Mouse (Mus musculus): Measurements from ENCODE around the gene Gm45799. TPM values are rescaled to one million over a fixed set of nuclear protein-coding genes. Genes with fewer than 3 reads are reported as not detected.

Gene Gm45799
- polyA plus RNA-seq, 1 experiment from 2014 or later = 7.7 TPM

GRCm38 (mm10) chr7:105628633-105629032 lies 11.7 kb upstream of the Gm45799 start:
- Histone ChIP-seq H3K27ac (peak overlapping the region; percentile 61), H3K4me3 (no peak overlapping the region), H3K4me2 (no peak overlapping the region), H3K36me3 (ENCODE audit: poor library complexity, severe bottlenecking) (peaks cover 18% of the 10 kb centered on the region), H3K4me1 (peaks cover 36% of the 10 kb centered on the region), H3K9me3 (replicated peaks) (no peaks in the 10 kb centered on the region), H3K9ac (no peak overlapping the region), H3K27me3 (no peaks in the 10 kb centered on the region)
- 19% methylated on average over 3 of the region's 3 CpGs for WGBS
- ATAC-seq = peak; percentile 20; the same call in 1 of the 2 replicates

GRCm38 (mm10) chr7:105632551-105632972 lies 7.8 kb upstream of the Gm45799 start:
- no peaks in the 10 kb centered on the region for H3K27me3 ChIP-seq
- WGBS = 11% methylated on average over 4 of the region's 4 CpGs
- H3K4me3 ChIP-seq = peak overlapping the region; percentile 85
- H3K4me2 ChIP-seq = peak overlapping the region; percentile 82
- no peak for ATAC-seq
- peaks cover 23% of the 10 kb centered on the region for H3K36me3 ChIP-seq (ENCODE audit: poor library complexity, severe bottlenecking)
- H3K9me3 ChIP-seq (replicated peaks) = no peaks in the 10 kb centered on the region
- peak overlapping the region; percentile 87 for H3K9ac ChIP-seq
- peak overlapping the region; percentile 44 for H3K27ac ChIP-seq
- H3K4me1 ChIP-seq = peaks cover 47% of the 10 kb centered on the region

DNA sequence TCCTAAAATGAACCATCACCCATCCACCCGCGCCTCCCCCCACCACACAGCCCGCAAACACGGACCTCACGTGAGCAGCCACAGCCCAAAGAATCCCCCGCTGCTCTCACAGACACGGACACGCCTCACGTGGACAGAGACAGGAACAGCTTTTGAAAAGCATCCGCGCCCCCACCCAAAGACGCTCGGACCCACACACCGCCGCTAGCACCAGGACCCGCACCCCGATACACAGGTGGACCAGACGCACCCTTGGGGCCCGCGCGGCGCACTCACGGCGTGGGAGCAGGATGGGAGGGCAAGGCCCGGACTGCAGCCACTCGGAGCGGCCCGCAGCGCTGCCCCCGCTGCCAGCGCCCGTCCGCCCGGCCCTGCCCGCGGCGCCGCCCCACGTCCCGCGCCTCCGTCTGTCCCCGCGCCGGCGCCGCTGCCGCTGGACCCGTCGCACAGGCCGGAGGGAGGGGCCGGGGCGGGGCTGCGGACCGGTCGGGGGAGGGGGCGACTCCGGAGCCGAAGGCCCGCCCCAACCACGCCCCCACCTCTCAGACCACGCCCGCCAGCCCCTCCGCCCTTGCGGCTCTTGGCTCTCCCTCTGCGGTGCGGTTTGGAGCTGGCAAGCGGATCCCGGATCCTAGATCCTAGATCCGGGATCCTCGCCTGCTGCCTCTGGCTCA lies 7.1 kb upstream of the Gm45799 start, which contains the start of gene Trim3:
TSS of gene Trim3 (minus strand) at position 445 of the 674 bp plus-strand sequence.
- WGBS = under 1% methylated on average over 38 of the region's 71 CpGs
- Histone ChIP-seq H3K9me3 (replicated peaks) (no peaks in the 10 kb centered on the region), H3K4me2 (peak within 1 kb of the TSS; percentile 82), H3K27me3 (no peaks in the 10 kb centered on the region), H3K27ac (peak within 1 kb of the TSS; percentile 75), H3K36me3 (ENCODE audit: poor library complexity, severe bottlenecking) (peaks cover 30% of the 10 kb centered on the region), H3K4me3 (peak within 1 kb of the TSS; percentile 85), H3K4me1 (peaks cover 44% of the 10 kb centered on the region), H3K9ac (peak within 1 kb of the TSS; percentile 87)
- ATAC-seq = peak; percentile 89

DNA sequence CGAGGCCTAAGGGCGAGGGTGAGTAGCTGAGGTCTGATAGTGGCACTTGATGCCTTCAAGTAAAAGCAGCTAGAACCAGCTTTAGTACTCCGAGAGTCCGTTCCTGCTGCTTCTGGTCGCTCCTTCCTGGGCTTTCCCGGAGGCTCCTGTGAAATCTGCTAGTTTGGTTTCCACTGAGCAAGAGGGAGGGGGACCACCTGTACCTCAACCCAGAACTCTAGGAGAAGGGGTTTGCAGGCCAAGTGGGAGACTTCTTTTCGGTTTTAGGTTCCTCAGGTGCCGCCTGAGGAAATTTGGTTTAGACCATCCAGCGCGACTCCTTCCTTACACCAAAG lies 6.6 kb upstream of the Gm45799 start:
- Histone ChIP-seq H3K9me3 (replicated peaks) (no peaks in the 10 kb centered on the region), H3K9ac (peak overlapping the region; percentile 87), H3K4me2 (peak overlapping the region; percentile 82), H3K4me1 (peaks cover 39% of the 10 kb centered on the region), H3K27ac (peak overlapping the region; percentile 75), H3K27me3 (no peaks in the 10 kb centered on the region), H3K4me3 (peak overlapping the region; percentile 85), H3K36me3 (ENCODE audit: poor library complexity, severe bottlenecking) (peaks cover 32% of the 10 kb centered on the region)
- ATAC-seq = no peak
- 5% methylated on average over 10 of the region's 10 CpGs for WGBS

- WGBS = 37% methylated on average over 9 of the region's 9 CpGs
- H3K27ac ChIP-seq = no peak overlapping the region
- peaks cover 32% of the 10 kb centered on the region for H3K36me3 ChIP-seq (ENCODE audit: poor library complexity, severe bottlenecking)
- no peak for ATAC-seq
- H3K9ac ChIP-seq = peak overlapping the region; percentile 87; the same call in 1 of the 2 replicates
- no peaks in the 10 kb centered on the region for H3K27me3 ChIP-seq
- H3K9me3 ChIP-seq (replicated peaks) = no peaks in the 10 kb centered on the region
- peak overlapping the region; percentile 82 for H3K4me2 ChIP-seq
- H3K4me1 ChIP-seq = peaks cover 37% of the 10 kb centered on the region
- peak overlapping the region; percentile 85 for H3K4me3 ChIP-seq
These were observed 6.0 kb upstream of the Gm45799 start for GRCm38 (mm10) chr7:105634272-105634920.

DNA sequence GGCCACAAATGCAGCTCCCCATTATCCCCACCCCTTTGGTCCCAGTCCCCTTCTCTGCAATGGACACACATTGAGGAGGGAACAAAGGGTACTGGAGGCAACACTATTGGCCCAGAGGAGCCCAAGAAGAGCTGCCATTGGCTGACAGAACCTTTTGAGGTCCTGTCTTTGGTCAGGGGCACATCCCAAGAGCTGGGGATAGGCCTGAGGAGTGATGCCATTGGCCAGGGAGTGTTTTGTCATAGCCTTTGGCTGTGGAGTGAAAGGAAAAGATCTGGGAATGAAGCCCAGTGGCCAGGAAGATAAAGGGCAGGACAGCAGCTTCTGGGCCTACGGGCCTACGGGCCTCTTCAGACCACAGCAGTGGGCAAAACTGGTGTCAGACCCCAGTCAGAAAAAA lies 4.6 kb upstream of the Gm45799 start:
- no peaks in the 10 kb centered on the region for H3K9me3 ChIP-seq (replicated peaks)
- ATAC-seq = no peak
- no peak overlapping the region for H3K4me2 ChIP-seq
- no peaks in the 10 kb centered on the region for H3K27me3 ChIP-seq
- H3K27ac ChIP-seq = no peak overlapping the region
- 90% methylated on average over 2 of the region's 2 CpGs for WGBS
- H3K9ac ChIP-seq = 0 out of 2 replicates have a peak overlapping the region, but pooled peaks have one; percentile 5
- H3K4me3 ChIP-seq = no peak overlapping the region
- H3K36me3 ChIP-seq (ENCODE audit: poor library complexity, severe bottlenecking) = peaks cover 32% of the 10 kb centered on the region
- peaks cover 37% of the 10 kb centered on the region for H3K4me1 ChIP-seq

DNA sequence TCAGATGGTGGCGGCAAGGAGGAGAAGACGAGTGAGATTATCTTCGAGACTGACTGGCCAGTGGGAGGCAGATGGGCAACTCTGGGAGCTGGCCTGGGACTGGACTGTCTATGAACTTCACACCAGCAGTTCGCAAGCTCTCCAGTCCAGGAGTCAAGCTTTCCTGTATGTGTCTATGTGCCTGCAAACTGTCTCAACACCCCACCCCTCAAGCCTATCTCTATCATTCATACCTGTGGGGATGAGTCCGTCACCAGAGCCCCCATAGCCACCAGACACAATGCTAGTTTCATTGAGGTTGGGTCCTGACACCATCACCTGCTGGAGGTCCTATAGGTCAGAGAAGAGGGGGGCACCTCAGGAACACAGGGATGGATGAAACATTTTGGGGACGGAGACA lies 1.6 kb upstream of the Gm45799 start:
- Histone ChIP-seq H3K9ac (no peak overlapping the region), H3K27ac (no peak overlapping the region), H3K27me3 (no peaks in the 10 kb centered on the region), H3K9me3 (replicated peaks) (no peaks in the 10 kb centered on the region), H3K4me2 (no peak overlapping the region), H3K4me1 (peaks cover 32% of the 10 kb centered on the region), H3K36me3 (ENCODE audit: poor library complexity, severe bottlenecking) (peaks cover 35% of the 10 kb centered on the region), H3K4me3 (no peak overlapping the region)
- ATAC-seq = no peak
- 95% methylated on average over 6 of the region's 6 CpGs for WGBS

GRCm38 (mm10) chr7:105639304-105639703 lies 1.0 kb upstream of the Gm45799 start:
- WGBS = 78% methylated on average over 9 of the region's 9 CpGs
- no peaks in the 10 kb centered on the region for H3K9me3 ChIP-seq (replicated peaks)

DNA sequence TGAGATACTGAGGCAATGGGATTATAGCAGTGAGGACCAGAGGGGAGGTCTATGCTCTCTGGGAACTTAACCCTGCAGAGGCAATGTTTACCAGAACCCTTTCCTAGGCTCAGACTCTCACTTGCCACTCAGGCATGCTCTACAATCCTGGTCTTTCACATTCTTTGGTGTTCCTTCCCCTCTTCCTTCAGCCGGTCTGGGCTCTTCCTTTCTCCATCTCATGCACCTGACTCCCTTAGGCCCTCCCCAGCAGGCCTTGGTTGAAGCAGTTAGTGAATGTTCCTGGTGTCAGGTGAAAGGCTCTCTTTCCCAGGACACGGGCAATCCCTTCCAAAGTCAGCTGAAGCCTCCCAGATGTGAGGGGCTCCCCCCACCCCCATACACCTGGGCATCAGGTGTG lies 596 bp upstream of the Gm45799 start, which contains the start of gene Timm10b:
TSS of gene Timm10b (plus strand) at position 301 of the 400 bp plus-strand sequence.
- Histone ChIP-seq H3K4me1 (peaks cover 22% of the 10 kb centered on the region), H3K27ac (peak within 1 kb of the TSS; percentile 75), H3K27me3 (no peaks in the 10 kb centered on the region), H3K9ac (peak within 1 kb of the TSS; percentile 92), H3K4me3 (peak within 1 kb of the TSS; percentile 74), H3K9me3 (replicated peaks) (no peaks in the 10 kb centered on the region), H3K4me2 (peak within 1 kb of the TSS; percentile 98), H3K36me3 (ENCODE audit: poor library complexity, severe bottlenecking) (peaks cover 37% of the 10 kb centered on the region)
- ATAC-seq = no peak; the same call in 1 of the 2 replicates
- 4% methylated on average over 2 of the region's 2 CpGs for WGBS

More at GRCm38 (mm10) chr7:105639304-105639703, 1.0 kb upstream of the Gm45799 start:
- Histone ChIP-seq H3K36me3 (ENCODE audit: poor library complexity, severe bottlenecking) (peaks cover 36% of the 10 kb centered on the region), H3K4me2 (peak overlapping the region; percentile 98), H3K9ac (peak overlapping the region; percentile 92), H3K4me1 (peaks cover 26% of the 10 kb centered on the region), H3K27ac (no peak overlapping the region), H3K4me3 (peak overlapping the region; percentile 74), H3K27me3 (no peaks in the 10 kb centered on the region)
- ATAC-seq = no peak

DNA sequence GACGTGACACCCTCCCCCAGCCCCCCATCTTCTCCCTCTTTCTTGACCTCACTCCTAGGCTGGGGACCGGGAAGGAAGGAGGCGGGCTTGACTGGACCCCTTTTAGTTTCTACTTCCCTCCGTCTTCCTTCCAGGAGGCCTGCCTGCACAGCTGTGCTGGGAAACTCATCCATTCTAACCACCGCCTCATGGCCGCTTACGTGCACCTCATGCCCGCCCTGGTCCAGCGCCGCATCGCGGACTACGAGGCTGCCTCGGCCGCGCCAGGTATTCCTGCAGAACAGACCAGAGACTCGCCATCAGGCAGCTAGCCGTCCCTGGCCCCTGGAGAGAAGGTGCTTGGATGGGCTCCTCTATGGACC lies 523 bp downstream of the Gm45799 start:
- Histone ChIP-seq H3K27ac (peak overlapping the region; percentile 75), H3K9ac (peak overlapping the region; percentile 92), H3K4me2 (peak overlapping the region; percentile 98), H3K27me3 (no peaks in the 10 kb centered on the region), H3K9me3 (replicated peaks) (no peaks in the 10 kb centered on the region), H3K4me3 (peak overlapping the region; percentile 74), H3K36me3 (ENCODE audit: poor library complexity, severe bottlenecking) (peaks cover 34% of the 10 kb centered on the region), H3K4me1 (peaks cover 22% of the 10 kb centered on the region)
- ATAC-seq = no peak
- 0% methylated on average over 18 of the region's 18 CpGs for WGBS

- 82% methylated on average over 3 of the region's 3 CpGs for WGBS
- no peaks in the 10 kb centered on the region for H3K9me3 ChIP-seq (replicated peaks)
- H3K27ac ChIP-seq = no peak overlapping the region
- 0 out of 2 replicates have a peak overlapping the region, but pooled peaks have one; percentile 92 for H3K9ac ChIP-seq
- H3K27me3 ChIP-seq = no peaks in the 10 kb centered on the region
- peaks cover 22% of the 10 kb centered on the region for H3K4me1 ChIP-seq
- H3K4me3 ChIP-seq = no peak overlapping the region
- H3K36me3 ChIP-seq (ENCODE audit: poor library complexity, severe bottlenecking) = peaks cover 23% of the 10 kb centered on the region
- H3K4me2 ChIP-seq = peak overlapping the region; percentile 98; the same call in 1 of the 2 replicates
- ATAC-seq = no peak
These were observed 1.6 kb downstream of the Gm45799 start for GRCm38 (mm10) chr7:105641936-105642335.
